Mouse (Mus musculus) thymus, postnatal 4 days (tissue): ENCODE data around the gene Gpatch8.

Experiments used
- DNase-seq: peaks from one replicate; pipeline ENCODE4 v3.0.0; 2021

Gpatch8 gene

DNA sequence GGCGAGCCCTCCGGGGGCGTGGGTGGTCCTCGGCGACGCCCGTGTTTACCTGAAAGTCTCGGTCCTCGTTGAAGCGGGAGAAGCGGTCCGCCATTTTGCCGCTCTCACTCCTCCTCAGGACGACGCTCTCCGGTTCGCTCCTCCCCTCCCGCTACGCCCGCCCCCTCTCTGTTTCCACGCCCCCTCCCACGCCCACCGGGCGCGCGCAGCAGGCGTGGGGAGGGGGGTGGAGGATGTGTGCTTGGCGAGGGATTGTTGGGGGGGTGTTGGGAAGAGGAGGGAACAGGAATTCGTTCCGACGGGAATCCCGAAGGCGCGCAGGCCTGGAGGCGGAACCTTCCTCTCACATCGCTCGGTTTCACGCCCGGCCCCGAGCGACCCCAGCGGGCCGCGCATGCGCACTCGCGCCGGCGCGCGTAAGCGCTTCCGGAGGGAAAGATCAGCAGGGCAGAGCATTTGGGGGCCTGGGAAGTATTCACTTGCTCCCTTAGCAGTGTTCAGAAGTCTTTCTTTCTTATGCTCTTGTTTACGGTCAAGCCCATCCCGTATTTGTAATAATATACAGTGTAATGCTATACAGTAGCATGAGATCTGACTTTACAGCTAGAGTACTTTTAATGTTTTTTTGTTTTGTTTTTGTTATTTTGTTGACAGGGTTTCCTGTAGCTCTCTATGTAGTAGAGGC, at the start of gene Gpatch8:
Gene Gpatch8, minus strand, starts transcription at position 362 of the 685 bp plus-strand sequence.
- DNase-seq, result peak; percentile 93

DNA sequence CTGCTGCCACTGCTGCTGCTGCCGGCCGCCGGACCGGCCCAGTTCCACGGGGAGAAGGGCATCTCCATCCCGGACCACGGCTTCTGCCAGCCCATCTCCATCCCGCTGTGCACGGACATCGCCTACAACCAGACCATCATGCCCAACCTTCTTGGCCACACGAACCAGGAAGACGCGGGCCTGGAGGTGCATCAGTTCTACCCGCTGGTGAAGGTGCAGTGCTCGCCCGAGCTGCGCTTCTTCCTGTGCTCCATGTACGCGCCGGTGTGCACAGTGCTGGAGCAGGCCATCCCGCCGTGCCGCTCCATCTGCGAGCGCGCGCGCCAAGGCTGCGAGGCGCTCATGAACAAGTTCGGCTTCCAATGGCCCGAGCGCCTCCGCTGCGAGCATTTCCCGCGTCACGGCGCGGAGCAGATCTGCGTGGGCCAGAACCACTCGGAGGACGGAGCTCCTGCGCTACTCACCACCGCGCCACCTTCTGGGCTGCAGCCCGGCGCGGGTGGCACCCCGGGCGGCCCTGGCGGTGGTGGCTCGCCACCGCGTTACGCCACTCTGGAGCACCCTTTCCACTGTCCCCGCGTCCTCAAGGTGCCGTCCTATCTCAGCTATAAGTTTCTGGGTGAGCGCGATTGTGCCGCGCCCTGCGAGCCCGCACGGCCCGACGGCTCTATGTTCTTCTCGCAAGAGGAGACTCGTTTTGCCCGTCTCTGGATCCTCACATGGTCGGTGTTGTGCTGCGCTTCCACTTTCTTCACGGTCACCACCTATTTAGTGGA, 48.8 kb upstream of the Gpatch8 start:
- peak; percentile 27 for DNase-seq

DNA sequence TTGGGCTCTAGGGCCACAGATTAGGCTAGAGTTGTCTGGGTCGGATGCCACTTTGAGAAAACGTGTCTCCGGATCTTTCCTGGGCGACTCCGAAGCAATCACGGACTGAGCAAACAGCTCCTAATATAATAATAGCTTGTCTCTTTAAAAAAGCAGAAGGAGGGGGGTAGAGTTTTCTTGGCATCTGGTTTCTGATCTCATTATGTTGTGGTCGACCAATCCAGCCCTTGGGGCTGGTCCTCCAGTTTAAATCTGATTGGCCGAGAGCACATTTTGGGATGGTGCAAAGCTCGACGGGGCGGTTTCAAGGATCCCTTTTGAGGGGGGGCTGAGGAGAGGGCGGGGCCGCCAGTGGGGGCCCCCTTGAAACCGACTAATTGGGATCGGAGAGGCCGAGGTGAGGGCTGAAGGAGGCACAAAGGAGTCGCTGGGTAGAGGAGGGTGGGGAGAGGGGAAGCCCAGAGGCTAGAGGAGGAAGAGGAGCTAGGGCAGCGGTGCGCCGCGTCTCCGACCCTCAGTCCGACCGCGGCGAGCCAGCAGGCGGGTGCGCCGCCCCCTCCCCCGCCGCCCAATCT, 47.9 kb upstream of the Gpatch8 start, which contains the start of gene Fzd2:
Gene Fzd2, plus strand, starts transcription at position 387 of the 575 bp plus-strand sequence.
- peak; percentile 9 for DNase-seq

DNA sequence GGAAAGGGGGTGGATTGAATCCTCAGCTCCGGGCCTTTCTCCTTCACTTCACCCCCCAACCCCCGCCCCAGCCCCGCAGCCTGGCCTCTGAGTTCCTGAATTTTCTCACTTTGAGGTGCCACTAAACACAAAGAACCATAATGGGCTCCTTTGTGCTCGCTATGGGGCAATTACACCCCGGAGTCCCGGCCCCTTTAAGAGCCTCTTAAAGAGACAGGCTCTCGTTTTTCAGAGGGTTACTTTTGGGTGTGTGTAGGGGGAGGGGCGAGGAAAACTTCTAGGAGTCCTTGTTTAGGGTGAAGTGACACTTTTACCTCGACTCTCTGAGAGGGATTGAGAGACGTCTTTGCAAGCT, 47.3 kb upstream of the Gpatch8 start:
- no peak for DNase-seq

- DNase-seq, result no peak
Observed at GRCm38 (mm10) chr11:102602816-102603495, 46.8 kb upstream of the Gpatch8 start.

- no peak for DNase-seq
Observed at GRCm38 (mm10) chr11:102599912-102600311, 43.7 kb upstream of the Gpatch8 start.

GRCm38 (mm10) chr11:102595341-102595820, 39.2 kb upstream of the Gpatch8 start:
- no peak for DNase-seq

DNA sequence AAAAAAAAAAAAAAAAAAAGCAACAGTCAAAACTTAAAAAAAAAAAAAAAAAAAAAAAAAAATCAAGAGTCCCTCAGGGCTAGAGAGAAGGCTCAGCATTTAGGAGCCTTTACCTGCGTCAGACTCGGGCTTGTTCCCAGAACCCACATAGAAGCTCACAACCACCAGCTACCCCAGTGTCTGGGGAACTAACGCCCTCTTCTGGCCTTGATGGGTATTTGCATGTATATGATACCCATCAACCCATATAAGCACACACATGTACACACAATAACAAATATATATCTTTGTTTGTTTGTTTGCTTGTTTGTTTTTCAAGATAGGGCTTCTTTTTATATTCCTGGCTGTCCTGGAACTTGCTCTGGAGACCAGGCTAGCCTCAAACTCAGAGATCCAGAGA, 31.4 kb upstream of the Gpatch8 start:
- DNase-seq, result no peak

- DNase-seq, result no peak
Observed at GRCm38 (mm10) chr11:102586445-102587130, 30.4 kb upstream of the Gpatch8 start.

- no peak for DNase-seq
Observed at GRCm38 (mm10) chr11:102582736-102583135, 26.5 kb upstream of the Gpatch8 start.

- no peak for DNase-seq
Observed at GRCm38 (mm10) chr11:102582016-102582610, 25.9 kb upstream of the Gpatch8 start.

- DNase-seq, result no peak
Observed at GRCm38 (mm10) chr11:102581281-102582015, 25.3 kb upstream of the Gpatch8 start.

DNA sequence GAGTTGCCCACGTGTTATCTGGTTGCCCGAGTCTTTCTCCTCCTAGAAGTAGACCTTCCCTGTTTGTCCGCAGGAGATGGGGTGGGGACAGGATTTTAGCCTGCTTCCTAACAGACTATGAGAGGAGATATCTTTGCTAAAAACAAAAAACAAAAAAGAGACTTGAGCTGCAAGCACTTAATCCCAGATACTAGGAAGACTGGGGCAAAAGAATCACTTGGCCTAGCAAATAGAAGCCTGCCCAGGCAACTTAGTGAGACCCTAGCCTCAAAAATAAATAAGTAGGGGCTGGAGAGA, 23.8 kb upstream of the Gpatch8 start:
- no peak for DNase-seq

DNA sequence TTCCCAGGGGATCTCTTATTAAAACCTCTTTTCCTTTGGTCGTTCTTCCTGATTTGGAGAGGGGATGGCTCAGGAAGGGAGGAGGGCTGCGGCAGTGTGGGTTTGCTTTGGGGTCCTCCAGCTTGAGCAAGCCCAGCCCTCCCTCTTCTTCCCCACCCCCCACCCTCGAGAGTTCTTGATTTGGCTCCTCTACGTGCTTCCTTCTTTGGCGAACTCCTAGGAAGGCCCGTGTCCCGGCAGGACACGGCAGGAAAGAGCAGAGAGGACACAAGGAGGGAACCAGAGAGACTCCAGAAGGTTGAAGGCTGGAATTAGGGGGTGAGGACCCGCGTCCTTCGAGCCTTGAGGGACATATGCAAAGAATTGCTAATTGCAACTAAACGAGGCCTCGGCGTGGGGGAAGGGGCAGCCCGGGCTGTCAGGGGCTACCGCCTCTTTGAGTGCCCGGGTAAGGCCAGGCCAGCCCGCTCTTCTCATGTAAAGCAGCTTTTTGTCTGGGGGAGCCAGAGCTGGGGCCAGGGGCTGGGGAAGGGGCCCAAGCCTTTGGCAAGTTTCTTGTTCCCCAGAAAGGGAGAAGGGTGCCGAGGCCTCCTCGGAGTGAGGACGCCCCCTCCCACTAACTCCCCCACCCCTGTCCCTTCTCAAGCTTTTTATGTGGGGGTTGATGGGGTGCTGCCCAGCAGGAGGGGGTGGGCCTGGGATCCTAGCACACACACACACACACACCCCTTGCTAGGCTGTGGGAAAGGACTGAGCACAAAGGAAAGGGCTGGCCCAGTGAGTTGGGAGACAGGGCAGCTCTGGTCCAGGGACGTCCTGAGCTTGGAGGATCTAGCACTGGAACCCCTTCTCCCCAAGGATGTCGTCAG, 23.2 kb upstream of the Gpatch8 start, which contains the start of gene Gm11627:
Gene Gm11627, minus strand, starts transcription at position 297 of the 869 bp plus-strand sequence.
- DNase-seq, result no peak

DNA sequence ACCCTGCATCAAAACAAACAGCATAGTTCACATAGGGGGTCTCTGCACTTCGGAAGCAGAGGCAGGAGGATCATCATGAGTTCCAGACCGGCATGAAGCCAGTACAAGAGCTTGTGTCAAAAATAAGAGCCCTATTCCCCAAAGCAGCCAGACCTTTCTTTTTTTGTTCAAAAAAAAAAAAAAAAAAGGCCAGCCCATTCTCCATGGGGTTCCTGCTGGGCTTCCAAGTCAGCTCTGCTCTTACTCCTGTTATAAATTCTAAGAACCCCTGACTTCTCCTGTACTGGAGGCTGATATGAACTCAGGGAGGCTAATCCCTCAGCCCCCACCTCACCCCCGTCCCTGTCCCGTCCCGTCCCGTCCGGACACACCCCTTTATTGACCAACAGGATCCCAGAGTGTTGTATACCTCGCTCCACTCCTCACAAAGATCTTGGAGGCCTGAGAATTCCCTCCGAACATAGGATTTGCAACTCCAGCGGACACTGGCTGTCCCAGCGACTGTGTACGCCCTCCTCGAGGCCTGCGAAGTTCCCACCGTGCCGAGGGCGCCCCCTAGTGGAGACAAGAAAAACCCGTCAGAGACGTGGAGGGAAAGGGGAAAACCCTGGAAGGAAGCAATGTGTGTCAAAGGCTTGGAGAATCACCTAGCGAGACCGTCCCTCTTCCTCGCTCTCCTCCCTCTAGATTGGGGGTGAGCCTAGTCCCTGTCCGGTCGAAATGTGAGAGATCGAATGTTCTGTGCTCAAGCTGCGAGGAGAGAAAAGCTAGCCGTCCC, 22.3 kb upstream of the Gpatch8 start:
- peak; percentile 90 for DNase-seq

GRCm38 (mm10) chr11:102576050-102576754, 20.0 kb upstream of the Gpatch8 start:
- DNase-seq, result no peak

DNA sequence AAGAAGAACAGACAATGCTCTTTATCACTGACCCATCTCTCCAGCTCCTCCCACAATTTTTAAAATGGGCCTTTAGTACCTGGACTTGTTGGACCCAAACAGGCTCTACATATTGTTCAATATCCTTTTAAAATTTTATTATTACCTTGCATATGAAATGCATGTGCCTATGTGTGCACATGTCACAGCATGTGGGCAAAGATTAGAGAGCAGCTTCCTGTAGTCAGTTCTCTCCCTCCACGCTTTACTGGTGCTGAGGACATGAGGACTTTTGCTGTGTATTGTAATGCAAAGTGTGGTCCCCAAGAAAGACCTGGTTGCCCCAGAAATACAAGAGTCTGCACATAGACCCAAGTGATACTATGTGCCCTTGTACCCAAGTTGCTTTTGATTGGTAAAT, 18.8 kb upstream of the Gpatch8 start:
- DNase-seq, result no peak

GRCm38 (mm10) chr11:102572866-102573663, 16.9 kb upstream of the Gpatch8 start:
- DNase-seq, result peak; percentile 93
